Mouse (Mus musculus) 3134 (cell line): Measurements from ENCODE around the gene Plxnd1.

ENCODE experiments used
- DNase-seq: peaks from one replicate; pipeline ENCODE4 v3.0.0-alpha.2; 2011; ENCODE audit warnings: low spot score; ENCODE audit not compliant: insufficient read length; ENCODE audit errors: extremely low read depth

The Plxnd1 gene

DNA sequence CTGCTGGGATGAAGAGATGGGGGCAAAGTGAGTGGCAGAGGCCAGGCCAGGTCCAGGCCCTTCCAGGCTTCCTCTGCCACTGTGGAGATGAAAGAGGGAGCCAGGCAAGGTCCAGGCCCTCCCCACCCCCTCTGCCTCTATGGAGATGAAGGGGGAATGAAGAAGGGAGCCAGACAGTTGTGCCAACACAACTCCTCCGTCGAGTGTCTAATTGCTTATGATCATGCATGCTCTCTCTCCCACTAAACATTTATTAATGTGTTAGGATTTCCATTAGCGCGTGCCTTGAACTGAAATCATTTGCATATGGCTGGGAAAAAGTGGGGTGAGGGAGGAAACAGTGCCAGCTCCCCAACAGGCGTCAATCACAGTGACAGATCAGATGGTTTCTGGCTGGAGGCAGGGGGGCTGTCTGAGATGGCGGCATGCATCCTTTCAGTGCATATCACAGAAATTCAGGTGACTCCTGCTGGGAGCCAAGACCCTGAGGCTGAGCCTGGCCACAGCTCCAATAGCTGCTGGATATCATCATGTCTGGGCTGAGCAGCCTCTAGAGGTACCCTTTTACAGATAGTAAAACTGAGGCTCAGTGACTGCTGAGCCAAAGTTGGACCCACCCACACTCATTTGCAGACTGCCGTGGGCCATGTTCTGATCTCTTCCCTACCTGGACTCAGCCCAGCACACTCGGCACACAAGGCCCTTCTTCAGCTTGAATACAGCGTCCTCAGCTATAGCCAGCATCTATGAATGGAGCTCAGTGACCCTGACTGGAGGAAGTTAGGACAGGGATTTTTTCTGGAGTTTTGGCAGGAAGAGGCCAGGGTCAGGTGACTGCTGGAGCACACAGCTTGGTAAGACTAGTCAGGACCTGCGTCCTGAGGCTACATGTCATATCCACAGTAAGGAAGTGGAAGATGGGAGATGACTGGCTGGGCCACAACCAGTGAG lies 67.2 kb downstream of the Plxnd1 start:
- no peak for DNase-seq

DNA sequence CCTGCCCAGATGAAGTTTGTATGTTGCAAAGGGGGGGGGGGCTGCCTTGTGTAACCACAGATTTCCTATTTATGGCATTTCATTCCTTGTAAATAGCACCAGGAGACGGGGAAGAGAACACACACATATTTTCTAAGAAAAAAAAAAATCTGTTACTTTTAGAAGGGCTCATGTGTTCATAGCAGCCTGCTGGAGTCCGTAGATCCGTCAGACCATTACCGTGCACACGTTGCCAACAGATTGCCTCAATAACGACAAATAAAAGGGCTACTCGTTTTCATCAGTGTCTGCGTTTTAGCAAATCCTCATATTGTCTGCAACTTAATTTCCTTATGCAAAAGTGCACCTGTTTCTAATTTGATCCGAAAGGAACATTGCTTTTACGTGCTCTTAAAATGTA lies 68.4 kb downstream of the Plxnd1 start:
- DNase-seq = no peak

DNA sequence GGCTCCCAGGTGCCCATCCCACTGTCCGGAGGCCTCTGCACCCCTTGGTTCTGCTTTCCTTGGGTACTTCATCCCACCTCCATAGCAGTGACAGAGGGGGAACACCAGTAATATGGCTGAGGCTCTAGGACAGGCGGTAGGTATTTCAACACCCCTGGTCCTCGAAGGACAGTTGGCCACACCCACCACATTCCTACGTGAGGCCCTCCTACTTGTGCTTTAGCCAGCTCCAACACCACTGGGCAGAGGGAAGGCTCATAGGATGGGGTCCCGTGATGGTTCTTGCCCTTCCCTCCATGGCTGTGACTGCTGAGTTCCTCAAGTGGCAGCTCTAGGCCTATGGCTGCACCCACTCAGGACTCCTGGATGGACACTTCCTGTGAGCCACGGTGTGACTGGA lies 70.0 kb downstream of the Plxnd1 start:
- no peak for DNase-seq

DNA sequence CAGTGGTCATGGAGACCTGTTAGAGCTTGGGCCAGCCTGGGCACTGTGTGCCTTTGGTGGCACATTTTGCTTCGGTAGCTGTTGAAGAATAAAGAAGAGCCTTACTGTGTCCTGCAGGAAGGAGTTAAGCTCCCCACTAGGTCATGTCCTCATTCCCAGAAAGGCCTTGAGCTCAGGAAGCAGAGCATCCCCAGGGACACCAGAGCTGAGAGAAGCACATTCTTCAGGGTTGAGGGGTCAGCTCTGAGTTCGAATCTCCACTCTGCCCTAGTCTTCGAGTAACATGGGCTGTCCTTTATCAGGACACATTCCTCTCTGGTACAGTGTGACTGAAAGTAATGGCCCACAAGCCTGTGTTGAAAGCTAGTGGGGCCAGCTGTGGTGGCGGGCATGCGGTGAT lies 74.9 kb downstream of the Plxnd1 start:
- DNase-seq = no peak

DNA sequence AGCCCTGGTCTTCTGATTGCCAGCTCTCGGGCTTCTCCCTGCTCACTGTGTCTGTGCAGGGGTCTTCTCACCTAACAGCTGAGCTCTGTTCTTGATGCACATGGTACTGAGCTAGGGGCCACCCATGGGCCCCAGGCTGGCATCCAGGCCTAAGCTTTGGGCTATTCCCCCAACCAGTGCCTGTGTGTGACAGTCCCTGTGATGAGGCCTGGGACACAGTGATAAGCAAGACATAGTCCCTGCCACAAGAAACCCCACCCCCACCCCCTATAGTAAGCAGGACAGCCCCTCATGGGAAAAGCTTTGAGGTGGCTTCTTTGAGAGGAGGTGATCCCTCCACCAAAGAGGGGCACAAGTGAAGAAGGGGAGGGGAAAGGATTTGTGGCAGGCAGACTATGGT lies 76.2 kb downstream of the Plxnd1 start:
- no peak for DNase-seq

DNA sequence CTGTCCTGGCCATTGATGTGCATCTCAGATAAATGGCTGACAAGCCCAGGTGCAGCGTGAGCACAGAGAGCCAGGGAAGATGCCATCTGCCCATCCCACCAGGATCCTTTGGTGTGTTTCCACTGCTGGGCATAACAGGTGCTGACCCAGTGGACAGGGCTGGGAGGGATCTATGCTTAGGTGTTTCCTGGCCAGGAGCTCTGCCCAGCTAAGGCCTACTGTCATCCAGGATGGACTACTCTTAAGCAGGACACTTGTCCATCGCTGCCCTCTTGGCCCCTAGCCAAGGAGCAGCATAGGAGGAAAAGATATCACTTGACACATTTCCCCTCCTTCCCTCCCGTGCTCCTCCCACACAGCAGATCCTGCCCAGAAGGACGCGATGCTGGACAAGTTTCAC lies 78.2 kb downstream of the Plxnd1 start:
- DNase-seq = no peak

DNA sequence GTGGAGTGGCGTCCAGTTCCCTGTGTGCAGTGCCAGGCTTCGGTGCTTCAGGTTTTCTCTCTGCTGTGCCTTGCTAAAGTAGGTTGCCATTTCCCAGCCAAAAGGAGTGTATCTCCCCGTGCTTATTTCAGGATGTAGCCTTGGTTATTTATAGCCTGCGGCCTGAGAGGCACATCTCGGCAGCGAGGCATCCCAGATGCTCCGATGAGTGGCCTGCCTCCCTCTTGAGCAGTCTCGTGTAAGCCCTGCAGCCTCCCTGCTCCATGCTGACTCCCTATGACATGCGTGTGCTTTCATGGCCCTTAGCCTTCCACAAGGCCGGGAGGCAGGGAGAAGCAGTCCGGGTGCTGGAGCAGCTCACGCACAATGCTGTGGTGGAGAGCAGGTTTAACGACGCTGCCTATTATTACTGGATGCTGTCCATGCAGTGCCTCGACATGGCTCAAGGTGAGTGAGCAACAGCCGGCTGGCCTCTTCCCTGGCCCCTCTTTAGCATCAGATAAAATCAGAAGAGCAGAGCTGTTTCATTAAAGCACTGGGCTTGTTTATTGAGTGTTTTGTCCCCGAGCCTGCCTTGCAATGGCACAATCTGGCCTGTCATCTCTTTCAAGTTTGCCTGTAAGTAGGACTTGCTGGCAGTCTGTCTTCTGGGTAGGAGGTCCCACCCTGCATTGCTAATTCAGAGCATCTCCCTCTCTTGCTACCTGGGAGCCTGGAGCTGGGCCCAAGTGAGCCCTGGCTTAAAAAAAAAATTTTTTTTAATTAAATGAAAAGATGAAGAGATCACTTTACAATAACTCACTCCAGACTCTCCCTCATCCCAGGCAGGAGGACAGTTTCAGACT lies 79.0 kb downstream of the Plxnd1 start:
- no peak for DNase-seq

DNA sequence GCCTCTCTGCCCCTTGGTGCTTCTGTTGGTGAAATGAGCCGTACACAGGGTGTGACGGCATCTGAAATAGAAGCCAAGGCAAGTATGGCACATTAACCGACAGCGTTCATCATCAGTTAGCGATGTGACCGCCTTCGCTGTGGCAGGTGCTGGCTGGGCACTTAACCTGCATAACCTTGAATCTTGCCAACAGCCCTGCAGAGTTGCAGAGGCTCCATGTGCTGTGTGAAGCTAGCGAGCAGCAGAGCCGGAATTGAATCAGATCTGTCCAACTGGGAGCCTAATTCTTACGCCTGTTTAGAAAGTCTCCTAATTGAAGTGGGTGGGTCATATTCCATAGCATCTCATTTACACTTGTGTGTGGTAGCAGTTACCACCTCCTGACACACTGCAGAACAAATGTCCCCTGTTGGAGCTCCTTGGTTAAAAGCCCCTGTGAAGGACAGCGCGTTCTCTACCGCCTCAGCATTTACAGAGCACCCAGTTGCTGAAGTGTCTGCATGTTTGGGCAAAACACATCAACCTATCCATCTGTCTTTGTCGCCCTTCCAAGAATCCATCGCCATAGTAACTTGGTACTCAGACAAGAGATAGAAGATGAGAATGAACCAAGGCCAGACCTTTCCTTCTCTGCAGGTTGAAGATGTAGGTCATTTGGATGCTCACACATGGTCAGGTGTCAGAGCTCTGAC lies 80.1 kb downstream of the Plxnd1 start:
- DNase-seq = no peak

DNA sequence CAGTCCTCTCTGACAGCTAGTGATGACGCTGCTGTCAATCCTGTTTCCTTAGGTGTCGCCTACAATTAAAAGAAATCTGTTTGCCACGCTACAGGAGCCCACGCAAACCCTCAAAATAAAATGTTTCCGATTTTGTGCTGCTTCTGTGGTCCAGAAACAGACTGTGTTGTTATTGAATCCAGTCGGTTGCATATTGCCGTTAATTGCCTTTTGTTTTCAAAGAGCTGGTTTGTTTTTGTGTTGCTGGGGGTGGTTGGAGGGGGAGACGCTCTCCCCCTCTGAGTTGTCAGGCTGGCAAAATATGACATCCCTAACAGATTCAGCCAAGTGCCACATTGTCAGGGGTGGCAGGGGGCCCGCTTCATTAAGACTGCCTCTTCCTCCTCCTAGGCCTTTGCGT lies 81.3 kb downstream of the Plxnd1 start:
- no peak for DNase-seq

DNA sequence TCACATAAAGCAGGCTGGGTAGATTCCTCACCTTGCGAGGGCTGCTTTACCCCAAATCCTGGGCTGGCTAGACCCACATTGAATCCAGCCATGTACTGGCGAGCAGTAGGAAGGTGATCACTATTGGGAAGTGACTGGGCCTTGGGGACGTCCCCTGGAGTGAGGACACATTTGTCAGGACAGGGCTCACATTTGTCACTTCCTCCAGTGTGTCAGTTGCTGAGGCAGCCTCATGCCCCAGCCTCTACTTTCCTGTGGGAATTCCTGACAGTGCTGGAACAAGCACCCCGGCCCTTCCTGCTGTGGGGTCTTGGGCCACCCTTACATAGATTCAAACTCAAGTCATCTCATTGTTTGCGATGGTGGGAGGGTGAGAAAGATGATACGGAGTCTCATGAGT lies 83.0 kb downstream of the Plxnd1 start:
- DNase-seq = no peak

DNA sequence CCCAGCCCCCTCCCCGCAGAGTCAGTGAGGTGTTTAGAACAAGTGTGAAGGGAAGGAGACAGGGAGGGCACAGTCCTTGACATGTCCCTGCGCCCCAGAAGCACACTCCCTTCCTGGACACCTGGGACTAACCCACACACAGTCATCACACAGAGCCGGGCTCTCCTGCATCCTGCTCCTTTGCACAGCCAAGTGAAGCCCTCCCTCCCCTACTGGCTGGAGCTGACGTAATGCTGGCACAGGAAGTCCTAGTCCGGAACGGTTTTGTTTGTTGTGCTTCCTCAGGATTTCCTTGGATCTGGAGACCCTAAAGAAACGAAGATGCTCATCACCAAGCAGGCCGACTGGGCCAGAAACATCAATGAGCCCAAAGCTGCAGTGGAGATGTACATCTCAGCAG lies 84.9 kb downstream of the Plxnd1 start:
- DNase-seq = no peak

DNA sequence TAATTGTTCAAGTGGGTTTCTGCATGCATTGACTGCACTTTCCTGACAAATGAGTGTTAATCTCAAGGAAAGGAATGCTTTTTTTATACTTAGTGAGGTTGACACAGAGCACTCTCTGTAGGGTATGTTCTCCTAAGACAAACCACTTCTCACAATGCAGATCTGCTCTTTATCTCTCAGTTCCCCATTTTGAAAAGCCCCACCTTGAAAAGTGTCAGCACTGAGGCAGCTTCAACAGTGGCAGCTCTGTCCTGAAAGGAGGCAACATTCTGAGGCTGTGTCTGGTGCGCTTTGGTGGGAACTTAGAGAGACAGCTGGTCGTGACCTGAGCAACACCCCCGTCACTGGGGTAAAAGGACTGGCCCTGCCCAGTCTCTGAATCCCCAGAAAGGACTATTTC lies 85.8 kb downstream of the Plxnd1 start:
- no peak for DNase-seq

DNA sequence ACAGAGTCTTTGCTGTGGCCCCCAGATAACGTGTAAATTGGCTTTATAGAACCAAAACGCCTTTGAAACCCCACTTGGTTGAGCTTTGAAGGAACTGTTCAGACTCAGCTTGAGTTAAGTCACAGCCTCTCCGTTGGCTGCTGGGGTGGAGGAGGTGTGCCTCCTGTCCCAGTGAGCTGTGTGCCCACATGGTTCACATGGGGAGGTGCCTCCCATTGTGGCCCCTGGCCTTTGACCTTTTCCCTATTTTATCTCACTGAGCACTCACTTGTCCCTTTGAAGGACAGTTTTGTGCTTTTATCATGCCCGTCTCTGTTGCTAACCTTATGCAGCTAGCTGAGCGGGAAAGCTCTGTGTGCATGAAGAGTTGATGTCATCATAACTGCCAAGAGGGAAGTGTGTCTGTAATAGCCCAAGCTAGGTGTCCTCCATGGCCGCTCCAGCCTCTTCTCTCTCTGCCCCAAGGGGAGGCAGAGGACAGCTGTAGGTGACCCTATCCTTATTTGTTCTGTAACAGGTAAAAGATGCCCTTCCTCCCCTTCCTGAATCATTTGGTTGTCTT lies 86.3 kb downstream of the Plxnd1 start:
- DNase-seq = no peak

DNA sequence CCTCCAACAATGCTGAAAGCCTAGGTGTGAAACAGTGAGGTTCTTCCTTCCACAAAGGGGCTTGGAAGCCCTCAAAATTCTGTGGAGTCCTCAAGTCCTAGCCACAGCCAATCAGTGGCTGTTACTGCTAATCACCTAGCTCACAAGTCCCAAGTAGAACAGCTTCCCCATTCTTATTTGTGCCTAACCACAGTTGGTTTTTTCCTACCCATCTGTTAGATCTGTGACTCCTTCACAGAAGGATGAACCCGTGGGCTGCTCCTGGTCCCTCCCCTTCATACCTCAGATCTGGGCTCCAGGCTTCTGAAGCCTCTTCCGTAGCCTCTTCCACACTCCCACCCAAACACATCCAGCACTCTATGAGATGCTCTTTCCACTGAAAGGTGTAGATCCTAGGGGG lies 87.9 kb downstream of the Plxnd1 start:
- no peak for DNase-seq

DNA sequence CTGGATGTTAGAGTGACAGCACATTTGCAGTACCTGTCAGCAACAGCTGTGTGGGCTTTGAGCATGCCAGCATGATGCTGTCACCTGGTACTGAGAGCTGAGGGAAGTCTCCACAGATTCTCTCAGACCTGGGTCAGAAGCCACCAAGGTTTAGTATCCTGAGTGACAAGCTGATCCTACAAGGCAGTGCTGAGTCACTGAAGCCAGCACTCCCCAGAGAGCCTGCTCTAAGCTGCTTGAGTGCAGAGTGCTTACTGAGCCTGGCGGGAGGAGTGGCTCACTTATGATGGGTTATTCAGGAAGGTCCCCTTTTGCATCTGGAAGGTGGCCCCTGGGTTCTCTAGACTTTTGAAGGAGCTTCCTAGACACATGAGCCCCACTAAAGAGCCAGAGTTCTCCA lies 88.3 kb downstream of the Plxnd1 start:
- peak; percentile 45 for DNase-seq

DNA sequence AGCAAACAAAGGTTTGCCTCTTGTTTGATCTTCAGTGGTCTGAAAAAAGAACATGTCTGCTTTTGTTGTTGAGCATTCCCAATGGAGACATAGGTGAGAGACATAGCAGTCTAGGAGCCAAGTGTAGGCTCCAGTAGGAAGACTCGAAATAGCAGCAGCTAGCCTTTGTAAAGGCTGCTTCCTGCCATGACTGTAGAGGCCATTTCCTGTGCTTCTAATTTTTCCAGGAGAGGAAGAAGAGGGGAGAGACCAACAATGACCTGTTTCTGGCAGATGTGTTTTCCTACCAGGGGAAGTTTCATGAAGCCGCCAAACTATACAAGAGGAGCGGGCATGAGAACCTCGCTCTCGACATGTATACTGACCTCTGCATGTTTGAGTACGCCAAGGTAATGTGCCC lies 89.2 kb downstream of the Plxnd1 start:
- DNase-seq = no peak
